Mouse (Mus musculus): ENCODE results near the gene Zmpste24.
"Not testable (repeated sequence)": the region's sequence is repeated elsewhere in the genome, so short reads cannot be mapped to it uniquely, and the experiment has no call there.

Gene Zmpste24

DNA sequence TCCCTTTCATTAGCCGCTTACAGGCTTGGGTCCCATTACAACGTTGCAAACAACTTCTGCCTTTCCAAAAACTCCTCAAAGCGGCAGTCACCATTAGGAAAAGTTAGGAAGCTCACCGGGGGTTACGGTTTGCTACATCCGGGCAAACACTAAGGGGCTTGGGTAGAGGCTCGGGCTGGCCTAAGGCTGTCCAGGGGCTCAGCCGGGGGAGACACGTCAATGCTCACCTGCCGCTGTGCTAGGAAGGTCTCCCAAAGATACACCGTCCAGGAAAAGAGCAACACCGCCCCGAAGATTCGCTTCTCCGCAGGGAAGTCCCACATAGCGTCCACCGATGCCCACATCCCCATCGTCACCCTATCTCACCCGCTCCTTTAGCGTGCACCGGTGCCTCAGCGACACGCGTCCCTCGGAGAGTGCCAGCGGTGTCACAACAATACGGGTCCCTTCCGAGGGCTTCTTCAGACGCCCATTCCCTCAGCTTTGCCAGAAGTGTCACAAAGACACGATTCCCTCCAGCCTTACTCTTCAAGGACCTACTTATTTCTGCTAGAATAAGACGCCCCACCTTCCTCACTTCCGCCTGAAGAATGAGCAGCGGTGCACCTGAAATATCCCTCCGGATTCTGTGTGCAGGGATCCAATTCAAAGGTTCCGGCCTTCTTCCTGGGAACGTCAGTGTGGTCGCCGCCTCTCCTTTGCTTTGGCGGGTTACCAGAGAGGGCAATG lies at the start of gene Zmpste24:
Gene Zmpste24, minus strand, starts transcription at position 592 of the 729 bp plus-strand sequence.
- peak; percentile 92 for DNase-seq (ENCODE audit: low spot score)

DNA sequence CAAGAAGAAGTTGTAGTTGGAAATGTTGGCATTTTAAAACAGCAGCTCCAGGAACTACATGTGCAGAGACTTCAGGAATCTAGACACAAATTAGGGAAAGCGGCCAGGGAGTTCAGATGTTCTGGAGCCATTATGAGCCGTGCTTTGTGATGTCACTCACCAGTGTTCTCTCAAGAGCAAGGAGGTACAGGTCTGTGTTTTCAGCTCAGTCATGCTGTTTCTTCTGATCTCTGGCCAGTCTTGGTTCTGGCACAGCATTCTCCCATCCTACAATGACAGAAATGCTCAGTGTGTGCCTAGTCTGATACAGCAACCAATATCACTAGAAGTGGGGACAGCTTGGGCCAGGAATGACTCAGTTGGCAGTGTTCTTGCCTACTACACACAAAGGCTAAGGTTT lies 11.1 kb upstream of the Zmpste24 start, which contains the start of gene Tmco2:
Gene Tmco2, minus strand, starts transcription at position 101 of the 400 bp plus-strand sequence.
- no peak for DNase-seq (ENCODE audit: low spot score)

DNA sequence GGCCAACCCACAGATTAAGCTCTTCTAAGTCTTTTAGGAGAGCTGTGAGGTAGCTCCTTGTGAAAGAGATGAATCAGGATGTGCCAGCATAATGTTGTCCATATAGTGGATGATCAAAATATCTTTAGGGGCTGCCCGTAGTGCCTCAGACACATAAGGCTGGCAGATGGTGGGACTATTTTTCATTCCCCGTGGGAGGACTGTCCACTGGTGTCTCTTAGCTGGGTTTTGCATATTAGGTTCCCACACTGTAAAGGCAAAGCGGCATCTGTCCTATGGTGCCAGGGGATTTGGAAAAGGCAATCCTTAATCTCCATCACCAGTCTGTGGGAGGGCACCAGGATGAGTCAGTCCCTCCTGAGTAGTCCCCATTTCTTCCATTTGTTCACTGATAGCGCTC lies 5.3 kb upstream of the Zmpste24 start:
- DNase-seq (ENCODE audit: low spot score), result no peak

DNA sequence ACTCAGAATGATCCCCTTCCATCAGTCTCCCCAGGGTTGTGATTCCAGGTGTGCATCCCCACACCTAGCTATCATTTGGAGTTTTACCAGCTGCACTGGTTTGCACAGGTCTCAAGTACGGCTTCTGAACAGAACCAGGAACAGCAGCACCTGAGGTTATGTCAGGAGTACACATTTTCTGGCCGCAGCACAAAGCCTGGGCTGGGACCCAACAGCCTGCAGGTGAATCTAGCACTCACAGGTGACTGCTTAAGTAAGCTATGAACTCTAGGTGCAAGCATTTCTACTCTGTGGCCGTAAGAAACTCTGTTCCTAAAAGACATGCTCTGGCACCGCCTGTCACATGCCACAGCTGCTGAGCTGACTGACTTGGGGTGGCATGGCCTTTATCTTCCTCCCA lies 7.8 kb downstream of the Zmpste24 start:
- no peak for DNase-seq (ENCODE audit: low spot score)

DNA sequence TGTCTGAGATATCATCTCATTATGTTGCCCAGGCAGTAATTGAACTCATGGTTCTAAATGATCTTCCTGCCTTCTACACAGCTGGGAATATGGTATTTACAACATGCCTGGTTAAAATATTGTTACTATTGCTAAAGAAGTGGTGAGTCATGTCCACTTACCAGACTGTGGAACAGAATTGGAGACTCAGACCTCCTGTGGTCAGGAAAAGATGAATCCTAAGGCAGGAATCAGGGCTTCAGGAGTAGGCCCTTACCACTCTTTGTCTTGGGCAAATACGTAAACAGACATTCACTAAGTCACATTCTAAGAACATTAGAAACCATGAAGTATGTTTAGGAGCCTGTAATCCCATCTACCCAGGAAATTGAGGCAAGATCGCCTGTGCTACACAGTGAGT lies 9.3 kb downstream of the Zmpste24 start:
- DNase-seq (ENCODE audit: low spot score), result no peak

DNA sequence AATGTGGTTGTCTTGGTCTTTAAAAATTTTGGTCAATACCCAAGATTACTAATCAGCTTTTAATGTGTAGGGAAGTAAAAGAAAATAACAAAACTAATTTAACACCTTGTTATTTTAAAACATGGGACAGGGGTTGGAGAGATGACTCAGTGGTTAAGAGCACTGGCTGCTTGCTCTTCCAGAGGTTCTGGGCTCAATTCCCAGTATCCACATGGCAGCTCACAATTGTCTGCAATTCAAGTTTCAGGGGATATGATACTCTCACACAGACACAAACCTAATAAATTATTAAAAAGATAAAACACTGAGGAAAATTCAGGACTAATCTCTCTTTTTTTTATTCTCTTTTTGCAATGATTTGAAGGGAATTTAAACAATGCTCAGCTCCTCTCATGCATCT lies 13.5 kb downstream of the Zmpste24 start:
- no peak for DNase-seq (ENCODE audit: low spot score)

DNA sequence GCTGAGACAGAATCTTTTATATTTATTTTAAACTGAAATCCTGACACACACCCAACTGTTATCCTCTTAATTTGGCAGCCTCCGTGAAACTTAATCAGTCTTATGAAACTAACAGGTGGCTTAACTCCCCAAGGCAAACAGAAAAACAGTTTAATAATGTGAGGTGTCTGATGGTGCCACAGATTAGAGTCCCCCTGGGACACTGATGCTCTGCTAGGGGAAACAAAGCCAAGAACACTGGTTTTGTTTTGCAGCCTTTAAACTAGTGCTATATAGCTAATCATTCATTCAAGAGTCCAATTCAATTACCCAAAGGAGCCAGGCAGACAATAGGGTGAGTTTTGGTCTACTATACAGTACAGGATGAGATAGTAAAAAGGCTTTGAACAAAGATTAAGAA lies 17.6 kb downstream of the Zmpste24 start:
- no peak for DNase-seq (ENCODE audit: low spot score)

DNA sequence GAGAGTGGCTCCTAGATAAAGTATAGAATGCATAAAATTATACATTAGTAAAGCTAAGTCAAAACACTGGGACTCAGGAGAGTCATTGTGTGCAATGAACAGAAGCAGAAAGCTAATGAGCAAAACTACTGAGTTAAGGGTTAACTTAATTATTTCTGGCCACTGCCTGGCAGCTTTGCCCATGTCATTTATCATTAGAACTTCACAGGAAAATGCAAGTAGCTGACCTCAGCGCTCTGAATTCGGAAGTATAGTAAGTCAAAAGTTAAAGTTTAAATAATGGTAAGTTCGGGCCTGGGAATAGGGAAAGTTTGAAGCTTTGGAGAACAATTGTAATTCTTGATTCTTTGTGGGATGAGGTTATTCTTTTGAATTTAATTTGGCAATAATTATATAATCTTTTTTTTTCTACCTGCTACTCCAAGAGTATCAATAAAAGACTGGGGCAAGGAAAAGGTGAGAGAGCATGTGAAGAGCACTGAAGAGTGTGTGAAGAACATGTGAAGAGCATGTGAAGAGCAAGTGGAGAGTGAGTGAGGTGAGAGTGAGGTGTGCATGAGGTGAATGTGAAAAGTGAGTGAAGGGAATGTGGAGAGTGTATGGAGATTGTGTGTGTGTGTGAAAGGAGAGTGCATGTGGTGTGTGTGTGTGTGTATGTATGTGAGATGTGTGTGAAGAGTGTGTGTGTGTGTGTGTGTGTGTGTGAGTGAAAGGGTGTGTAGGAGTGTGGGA lies 20.0 kb downstream of the Zmpste24 start:
- DNase-seq (ENCODE audit: low spot score), result no peak

DNA sequence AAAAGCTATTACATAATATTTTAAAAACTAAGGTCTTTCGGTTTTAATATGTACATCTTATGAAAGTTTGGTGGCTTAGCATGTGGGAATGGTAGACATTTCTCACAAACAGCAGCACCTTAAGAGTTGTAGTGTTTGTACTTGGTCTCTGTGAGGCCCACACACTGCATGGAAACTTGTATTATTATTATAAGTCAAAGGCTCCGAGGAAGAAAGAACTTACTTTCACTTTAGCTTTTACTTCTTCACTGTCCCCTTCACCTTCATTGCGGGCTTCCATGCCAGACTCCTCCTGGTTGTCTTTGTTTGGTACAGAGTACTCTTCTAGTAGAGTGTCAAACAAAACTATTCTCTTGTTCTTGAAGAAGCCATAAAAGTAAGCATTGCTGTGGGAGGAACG lies 23.8 kb downstream of the Zmpste24 start:
- no peak for DNase-seq (ENCODE audit: low spot score)

DNA sequence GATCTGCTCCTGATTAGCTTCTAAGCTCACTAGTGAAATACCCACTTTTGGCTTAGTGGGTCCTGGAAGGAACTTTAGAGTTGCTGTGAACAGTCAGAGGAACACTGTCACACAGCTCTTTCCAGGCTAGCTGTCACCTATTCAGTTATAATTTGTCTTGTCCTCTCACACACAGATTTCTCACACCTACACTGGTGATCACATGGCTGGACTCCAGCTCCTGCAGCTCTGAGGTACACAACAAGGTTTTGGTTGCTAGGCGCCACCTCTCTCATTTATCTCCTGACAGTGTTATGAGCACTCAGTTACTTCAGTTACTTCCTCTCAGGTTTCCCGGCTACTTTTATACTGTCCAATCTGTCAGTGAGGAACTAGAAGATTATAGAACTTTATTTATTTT lies 32.7 kb downstream of the Zmpste24 start:
- no peak for DNase-seq (ENCODE audit: low spot score)

DNA sequence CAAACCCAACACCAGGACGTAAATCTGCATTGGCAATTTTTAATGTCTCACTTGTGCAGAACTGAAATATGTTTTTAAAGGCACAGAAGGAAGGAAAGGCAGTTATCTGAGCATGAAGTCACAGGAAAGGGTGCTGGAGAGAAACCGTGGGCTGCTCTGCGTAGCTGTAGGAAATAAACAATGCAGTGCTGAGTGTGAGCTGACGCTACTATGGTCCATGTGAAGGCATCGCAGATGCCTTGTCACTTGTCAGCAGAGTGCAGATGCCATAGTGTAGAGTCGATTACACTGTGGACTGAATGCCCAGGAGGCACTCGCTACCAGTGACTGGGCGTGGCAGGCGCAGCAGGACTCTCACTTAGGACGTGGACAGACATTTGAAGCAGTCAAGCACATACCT lies 38.8 kb downstream of the Zmpste24 start:
- not testable (repeated sequence) for DNase-seq (ENCODE audit: low spot score)

DNA sequence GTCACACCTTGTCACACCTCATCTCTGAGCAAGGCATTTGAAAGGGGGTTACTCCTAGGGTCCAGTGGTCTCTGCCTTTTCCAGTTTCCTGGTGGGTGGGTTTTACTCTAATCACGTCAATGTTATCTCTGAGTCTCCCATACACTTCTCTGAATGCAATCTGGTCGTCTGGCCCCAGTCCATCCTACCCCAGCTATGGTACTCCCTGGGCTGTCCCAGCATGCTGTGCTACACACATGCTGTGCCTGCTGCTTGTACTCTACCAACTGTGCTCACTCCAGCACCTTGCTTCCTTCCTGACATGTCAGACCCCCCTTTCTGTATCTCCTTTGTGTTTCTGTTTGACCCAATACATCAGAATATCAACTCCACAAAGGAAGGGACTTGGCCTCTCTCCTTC lies 41.0 kb downstream of the Zmpste24 start:
- no peak for DNase-seq (ENCODE audit: low spot score)

DNA sequence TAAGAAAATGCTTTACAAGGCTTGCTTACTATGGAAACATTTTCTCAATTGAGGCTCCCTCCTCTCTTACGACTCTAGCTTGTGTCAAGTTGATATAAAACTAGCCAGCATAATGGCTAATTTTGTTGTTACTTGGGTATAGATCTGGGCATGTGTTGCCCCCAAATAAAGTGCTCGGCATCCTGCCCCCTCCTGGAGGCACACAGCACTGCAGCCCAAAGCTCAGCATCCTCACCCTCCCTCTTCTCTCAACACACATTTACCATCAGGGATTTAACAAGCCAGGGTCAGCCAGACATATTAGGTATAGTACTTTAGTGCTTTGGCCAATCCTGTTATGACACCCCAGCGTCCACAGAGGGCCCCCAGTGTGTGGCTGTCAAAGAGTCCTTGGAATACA lies 41.7 kb downstream of the Zmpste24 start:
- no peak for DNase-seq (ENCODE audit: low spot score)

DNA sequence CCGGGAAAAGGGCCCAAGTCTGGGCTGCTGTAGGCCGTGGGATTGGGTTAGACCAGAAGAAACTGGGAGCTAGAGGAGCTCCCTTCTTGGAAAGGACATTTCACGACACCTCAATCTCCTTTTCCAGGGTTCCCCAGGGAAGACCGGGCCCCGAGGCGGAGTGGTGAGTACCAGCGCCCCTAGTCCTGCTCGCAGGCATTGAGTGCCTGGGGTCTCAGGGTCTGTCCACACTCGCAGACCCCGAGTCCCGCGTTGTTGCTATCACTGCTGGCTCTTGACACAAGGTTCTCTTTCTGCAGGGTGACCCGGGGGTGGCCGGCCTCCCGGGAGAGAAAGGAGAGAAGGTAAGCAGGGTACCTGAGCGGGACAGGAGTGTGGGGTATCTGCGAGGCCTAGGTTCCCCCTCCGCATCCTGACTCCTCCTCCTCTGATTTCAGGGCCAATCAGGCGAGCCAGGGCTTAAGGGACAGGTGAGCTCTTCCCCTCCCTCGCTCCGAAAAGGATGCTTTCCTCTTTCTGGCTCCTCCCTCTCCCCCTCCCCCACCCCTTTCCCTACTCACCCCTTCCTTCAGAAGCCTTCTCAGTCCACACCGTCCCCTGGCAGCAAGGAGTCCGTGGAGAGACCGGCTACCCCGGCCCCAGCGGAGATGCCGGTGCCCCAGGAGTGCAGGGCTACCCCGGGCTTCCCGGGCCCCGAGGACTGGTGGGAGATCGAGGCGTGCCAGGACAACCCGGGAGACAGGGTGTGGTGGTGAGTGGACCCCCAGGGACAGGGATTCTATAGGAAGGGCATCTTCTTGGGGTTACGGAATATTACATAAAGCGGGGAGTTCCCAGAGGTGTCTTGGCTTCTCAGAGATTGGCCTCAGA lies 45.4 kb downstream of the Zmpste24 start:
- no peak for DNase-seq (ENCODE audit: low spot score)

DNA sequence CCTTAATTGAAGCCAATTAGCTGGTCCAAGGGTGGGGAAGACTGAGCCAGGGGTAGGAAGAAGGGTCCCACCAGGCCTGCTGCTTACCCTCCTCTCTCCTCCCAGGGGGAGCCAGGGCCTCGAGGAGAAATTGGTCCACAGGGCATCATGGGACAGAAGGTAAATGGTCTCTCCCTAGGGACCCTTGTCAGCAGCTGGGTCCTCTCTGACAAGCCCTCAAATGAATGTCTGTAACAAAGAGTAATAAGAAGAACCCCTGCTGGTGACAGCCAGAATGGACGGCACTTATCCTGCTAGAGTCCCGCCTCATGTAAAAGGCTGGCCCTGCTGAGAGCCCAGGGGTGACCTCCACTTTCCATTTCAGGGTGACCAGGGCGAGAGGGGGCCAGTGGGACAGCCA lies 46.2 kb downstream of the Zmpste24 start:
- no peak for DNase-seq (ENCODE audit: low spot score)

DNA sequence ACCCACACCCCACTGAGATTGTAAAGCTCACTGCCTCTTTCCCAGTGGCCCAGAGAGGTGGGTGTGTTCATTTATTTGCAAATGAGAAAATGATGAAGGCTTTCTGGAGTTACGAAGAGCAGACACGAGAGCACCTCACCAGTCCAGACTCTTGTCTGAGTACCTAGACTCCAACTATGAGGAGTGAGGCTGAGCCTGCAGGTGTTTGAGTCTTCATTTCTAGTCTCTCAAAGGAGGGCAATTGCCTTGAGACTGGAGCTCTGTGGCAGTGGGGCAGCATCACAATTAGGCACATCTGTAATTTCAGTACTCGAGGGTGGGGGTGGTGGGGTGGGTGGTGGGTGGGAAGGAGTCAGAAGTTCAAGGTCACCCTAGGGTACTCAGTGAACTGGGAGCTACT lies 55.1 kb downstream of the Zmpste24 start:
- DNase-seq (ENCODE audit: low spot score), result no peak

DNA sequence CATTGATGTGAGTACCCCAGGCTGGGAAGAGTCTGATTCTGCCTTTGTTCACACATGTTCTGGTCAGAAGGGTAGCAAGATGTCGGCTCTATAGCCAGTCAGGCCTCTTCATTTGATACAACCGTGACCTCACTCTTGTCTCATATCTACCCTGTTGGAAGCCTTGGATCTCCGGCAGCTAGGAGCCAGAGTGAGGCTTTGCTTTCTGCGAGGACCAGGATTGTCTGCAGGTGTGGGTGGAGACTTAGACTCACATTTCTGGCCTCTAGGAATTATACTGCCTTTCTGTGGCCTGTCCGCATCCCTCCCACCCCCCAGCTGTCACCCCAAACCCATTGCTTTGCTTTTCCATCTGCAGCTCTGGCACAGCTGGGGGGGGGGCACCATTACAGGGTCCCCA lies 55.6 kb downstream of the Zmpste24 start:
- no peak for DNase-seq (ENCODE audit: low spot score)

DNA sequence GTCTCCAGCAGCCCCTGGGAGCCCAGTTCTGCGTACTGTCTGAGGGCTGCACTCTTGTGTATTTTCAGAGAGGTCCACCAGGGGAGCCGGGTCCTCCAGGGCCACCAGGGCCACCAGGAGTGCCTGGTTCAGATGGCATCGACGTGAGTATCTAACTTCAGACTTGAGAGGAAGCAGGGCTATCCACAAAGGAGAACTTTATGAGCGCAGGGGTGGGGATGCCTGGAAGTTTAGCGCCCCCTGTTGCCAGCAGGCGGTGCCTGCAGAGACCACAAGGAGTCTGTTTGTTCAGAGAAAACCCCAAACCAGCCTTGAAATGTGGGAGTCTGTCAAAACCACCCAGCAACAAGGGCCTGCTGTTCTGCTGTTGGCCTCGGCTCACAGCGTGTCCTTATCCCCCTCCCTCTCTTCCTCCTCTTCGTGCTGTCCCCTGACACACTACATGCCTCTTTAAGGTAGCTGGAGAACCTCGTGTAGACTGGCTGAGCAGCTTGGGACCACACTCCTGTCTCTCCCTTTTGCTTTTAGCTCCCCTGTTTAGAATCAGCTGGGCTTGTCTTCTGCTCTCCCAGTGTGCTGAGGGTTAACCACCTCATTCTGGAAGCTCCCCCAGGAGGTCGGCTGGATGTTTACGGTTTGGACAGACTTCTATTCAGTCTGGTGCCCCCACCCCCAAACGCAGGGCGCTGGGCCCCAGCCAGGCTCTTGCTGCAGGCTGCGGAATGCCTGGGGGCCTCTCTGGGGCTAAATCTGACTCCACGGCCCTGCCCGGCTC lies 57.0 kb downstream of the Zmpste24 start:
- peak; percentile 43 for DNase-seq (ENCODE audit: low spot score)

DNA sequence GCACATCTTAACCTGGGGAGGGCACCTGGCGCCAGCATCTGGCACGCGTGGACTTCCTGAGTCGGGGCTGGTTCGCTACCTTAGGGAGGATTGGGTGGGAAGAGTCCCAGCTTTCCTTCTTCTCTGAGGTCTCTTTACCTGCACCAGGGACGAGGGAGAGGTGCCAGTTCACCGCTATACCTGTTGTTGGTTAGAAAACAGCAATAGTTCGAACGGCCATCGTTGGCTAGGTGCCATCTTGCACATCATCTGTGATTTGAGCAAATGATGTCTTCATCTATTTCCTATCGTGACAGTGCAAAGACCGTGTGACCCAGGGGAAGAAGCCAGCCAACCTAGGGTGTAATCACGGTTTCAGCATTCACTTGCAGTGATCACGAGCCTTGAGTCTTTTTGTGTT lies 57.7 kb downstream of the Zmpste24 start:
- DNase-seq (ENCODE audit: low spot score), result no peak

DNA sequence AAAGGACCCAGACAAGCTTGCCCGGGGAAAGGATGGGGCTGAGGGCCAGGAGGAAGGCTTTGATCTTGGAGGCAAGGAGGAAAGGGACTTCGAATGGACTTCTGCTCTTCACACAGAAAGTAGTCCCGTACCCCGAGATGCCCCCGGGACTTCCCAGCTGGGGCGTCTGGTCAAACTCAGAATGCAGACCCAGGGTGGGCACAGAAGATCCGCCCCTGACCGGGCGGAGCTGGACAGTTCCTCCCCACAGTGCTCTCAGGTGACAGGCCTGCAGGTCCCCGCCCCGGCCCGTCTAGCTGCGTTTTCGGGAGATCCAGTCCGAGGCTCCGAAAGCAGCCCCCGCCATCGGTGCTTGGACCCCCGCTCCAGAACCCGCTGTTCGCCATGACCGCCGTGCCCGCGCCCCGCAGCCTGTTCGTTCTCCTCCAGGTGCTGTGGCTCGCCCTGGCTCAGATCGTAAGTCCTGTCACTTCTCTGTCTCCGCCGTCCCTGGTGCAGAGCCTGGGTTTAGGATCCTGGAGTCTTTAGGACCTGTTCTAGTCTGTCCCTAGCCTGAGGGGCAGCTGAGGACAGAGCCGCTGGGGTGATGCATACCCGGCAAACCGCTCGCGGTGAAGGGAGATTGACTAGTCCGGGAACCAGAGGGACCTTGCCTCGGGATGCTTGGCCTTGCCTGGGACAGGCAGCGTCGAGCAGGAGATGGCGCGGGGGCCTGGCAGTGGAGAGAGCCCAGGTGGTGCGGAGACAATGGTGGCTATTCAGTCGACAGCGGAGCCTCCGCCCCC lies 58.5 kb downstream of the Zmpste24 start, which contains the start of gene Col9a2:
Gene Col9a2, plus strand, starts transcription at position 55 of the 785 bp plus-strand sequence.
- DNase-seq (ENCODE audit: low spot score), result no peak

DNA sequence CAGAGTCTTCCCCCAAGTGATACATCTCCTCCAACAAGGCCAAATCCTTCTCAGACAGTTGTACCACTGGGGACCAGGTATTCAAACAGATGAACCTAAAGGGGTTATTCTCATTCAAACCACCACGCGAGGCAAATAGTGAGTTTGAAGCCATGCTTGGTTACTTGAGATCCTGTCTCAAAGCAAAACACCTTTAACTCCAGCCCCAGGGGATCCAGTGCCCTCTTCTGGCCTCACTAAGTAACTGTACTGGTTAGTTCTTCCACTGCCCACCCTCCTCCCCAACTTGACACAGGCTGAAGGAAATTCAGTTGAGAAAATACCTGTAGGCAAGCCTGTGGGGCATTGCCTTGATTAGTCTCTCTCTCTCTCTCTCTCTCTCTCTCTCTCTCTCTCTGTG lies 65.0 kb downstream of the Zmpste24 start:
- DNase-seq (ENCODE audit: low spot score), result no peak

All from c-Kit-positive CD71-positive TER-119-positive erythroid progenitor cells, embryonic 14.5 days (primary cell).